Mouse (Mus musculus) midbrain, embryonic 10.5 days (tissue): Measurements from ENCODE around the gene Usp34. TPM values are rescaled to one million over a fixed set of nuclear protein-coding genes. Genes with fewer than 3 reads are reported as not detected.
"Not testable (repeated sequence)": the region's sequence is repeated elsewhere in the genome, so short reads cannot be mapped to it uniquely, and the experiment has no call there.

Source experiments
- DNase-seq: peaks from one replicate; pipeline ENCODE4 v3.0.0-alpha.2; 2017; ENCODE audit warnings: low spot score
- H3K27ac ChIP-seq: fragments of 300-500 bp; sonication (generic); replicated peaks from 2 replicates; pipeline ENCODE4 v1.5.1; 2016; ENCODE audit warnings: mild to moderate bottlenecking
- H3K27me3 ChIP-seq: fragments of 300-500 bp; sonication (generic); 2 replicates; pipeline ENCODE4 v1.6.1; 2016; ENCODE audit warnings: low read depth, mild to moderate bottlenecking; ENCODE audit not compliant: poor library complexity, severe bottlenecking
- H3K36me3 ChIP-seq: fragments of 300-500 bp; sonication (generic); 2 replicates; pipeline ENCODE4 v1.6.1; 2016; ENCODE audit warnings: mild to moderate bottlenecking, moderate library complexity
- H3K4me1 ChIP-seq: fragments of 300-500 bp; sonication (generic); 2 replicates; pipeline ENCODE4 v1.6.1; 2016
- H3K4me3 ChIP-seq: fragments of 300-500 bp; sonication (generic); 2 replicates; pipeline ENCODE4 v1.5.1; 2016; ENCODE audit warnings: mild to moderate bottlenecking, moderate library complexity
- H3K9me3 ChIP-seq: fragments of 300-500 bp; sonication (generic); replicated peaks from 2 replicates; pipeline ENCODE4 v1.6.1; 2016; ENCODE audit warnings: mild to moderate bottlenecking
- WGBS: fragments of 180-500 bp; shearing (Covaris S2); methylation state at CpG from one replicate; pipeline ENCODE4 v1.1.7; 2016; 5-methylcytosine and 5-hydroxymethylcytosine counted together
- polyA plus RNA-seq: library from polyadenylated mRNA; unstranded; fragments of >200 nt; fragmentation: Nextera tagmentation; extraction: Ambion mirVana; gene quantifications from 2 replicates; pipeline ENCODE4 v1.2.1, GENCODE M21; 2016

The Usp34 gene
- polyA plus RNA-seq, 1 experiment from 2014 or later: 19.6 TPM

DNA sequence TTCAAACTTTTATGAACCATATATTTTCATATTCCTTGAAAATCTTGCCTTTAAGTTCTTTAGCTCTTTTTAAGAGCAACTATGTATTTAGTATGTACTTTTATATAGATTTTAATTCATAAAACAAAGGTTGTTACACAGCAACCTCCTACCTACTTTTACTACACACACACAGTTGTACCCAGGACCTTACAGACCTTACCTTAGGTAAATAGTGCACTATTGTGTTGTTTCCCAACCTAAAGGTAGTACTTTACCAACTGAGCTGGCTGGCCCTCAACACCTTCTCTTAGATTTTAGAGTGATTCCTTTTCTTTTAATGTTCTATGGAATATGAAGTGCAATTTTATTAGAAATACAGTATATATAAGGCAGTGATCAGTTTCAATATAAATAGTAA, 65.8 kb downstream of the Usp34 start:
- Histone ChIP-seq H3K36me3 (peaks cover 79% of the 10 kb centered on the region), H3K4me3 (no peak overlapping the region), H3K27ac (no peak overlapping the region), H3K9me3 (no peaks in the 10 kb centered on the region), H3K4me1 (no peaks in the 10 kb centered on the region), H3K27me3 (no peaks in the 10 kb centered on the region)
- no peak for DNase-seq

DNA sequence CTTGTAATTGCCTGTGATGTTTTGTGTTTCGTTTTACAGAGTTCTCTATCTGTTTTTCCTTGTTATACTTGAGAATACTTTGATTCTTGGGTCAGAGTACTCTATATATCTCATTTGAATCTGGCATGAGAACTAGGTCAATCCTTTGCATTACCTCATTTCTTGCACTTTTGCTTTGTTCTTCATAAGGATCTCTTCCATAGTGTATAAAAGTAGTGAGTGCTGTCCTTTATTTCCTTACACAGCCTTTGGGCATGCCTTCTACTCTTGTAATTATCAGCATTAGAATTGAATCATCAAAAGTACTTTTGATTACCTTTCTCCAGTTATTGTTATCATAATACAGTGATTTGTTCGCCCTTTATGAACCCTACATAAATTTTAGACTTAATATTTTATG, 73.4 kb downstream of the Usp34 start:
- H3K4me1 ChIP-seq: no peaks in the 10 kb centered on the region
- WGBS: 94% methylated on average over 2 of the region's 2 CpGs
- no peak for DNase-seq
- H3K36me3 ChIP-seq: peaks cover 71% of the 10 kb centered on the region
- H3K27me3 ChIP-seq: no peaks in the 10 kb centered on the region
- H3K9me3 ChIP-seq: no peaks in the 10 kb centered on the region
- H3K4me3 ChIP-seq: no peak overlapping the region
- H3K27ac ChIP-seq: no peak overlapping the region

GRCm38 (mm10) chr11:23380595-23380994, 73.9 kb downstream of the Usp34 start:
- DNase-seq: no peak
- H3K27me3 ChIP-seq: no peaks in the 10 kb centered on the region
- no peak overlapping the region for H3K4me3 ChIP-seq
- H3K4me1 ChIP-seq: no peaks in the 10 kb centered on the region
- H3K9me3 ChIP-seq: no peaks in the 10 kb centered on the region
- H3K36me3 ChIP-seq: peaks cover 65% of the 10 kb centered on the region
- no peak overlapping the region for H3K27ac ChIP-seq
- WGBS: 96% methylated on average over 3 of the region's 3 CpGs

GRCm38 (mm10) chr11:23382787-23383186, 76.1 kb downstream of the Usp34 start:
- no peak for DNase-seq
- no peaks in the 10 kb centered on the region for H3K9me3 ChIP-seq
- no peaks in the 10 kb centered on the region for H3K27me3 ChIP-seq
- no peak overlapping the region for H3K27ac ChIP-seq
- H3K4me1 ChIP-seq: no peaks in the 10 kb centered on the region
- WGBS: 80% methylated on average over 1 of the region's 1 CpGs
- H3K4me3 ChIP-seq: no peak overlapping the region
- H3K36me3 ChIP-seq: peaks cover 53% of the 10 kb centered on the region

GRCm38 (mm10) chr11:23389649-23390048, 83.0 kb downstream of the Usp34 start:
- 89% methylated on average over 1 of the region's 1 CpGs for WGBS
- no peaks in the 10 kb centered on the region for H3K9me3 ChIP-seq
- H3K27me3 ChIP-seq: no peaks in the 10 kb centered on the region
- no peak overlapping the region for H3K4me3 ChIP-seq
- H3K27ac ChIP-seq: no peak overlapping the region
- H3K4me1 ChIP-seq: no peaks in the 10 kb centered on the region
- DNase-seq: no peak
- peaks cover 67% of the 10 kb centered on the region for H3K36me3 ChIP-seq

GRCm38 (mm10) chr11:23392567-23392966, 85.9 kb downstream of the Usp34 start:
- Histone ChIP-seq H3K4me3 (no peak overlapping the region), H3K27me3 (no peaks in the 10 kb centered on the region), H3K9me3 (no peaks in the 10 kb centered on the region), H3K36me3 (peaks cover 78% of the 10 kb centered on the region), H3K27ac (no peak overlapping the region), H3K4me1 (no peaks in the 10 kb centered on the region)
- no peak for DNase-seq

DNA sequence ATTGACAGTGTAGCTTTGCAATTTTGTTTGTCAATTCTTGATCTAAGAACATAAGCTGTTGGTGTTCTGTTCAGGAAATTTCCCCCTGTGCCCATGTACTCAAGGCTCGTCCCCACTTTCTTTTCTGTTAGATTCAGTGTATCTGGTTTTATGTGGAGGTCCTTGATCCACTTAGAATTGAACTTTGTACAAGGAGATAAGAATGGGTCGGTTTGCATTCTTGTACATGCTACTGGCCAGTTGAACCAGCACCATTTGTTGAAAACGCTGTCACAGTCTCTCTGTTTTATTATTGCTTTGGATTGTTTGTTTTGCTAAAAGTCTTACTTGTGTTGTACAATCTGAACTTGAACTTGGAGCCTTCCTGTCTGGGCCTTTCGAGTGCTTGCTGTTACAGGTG, 89.9 kb downstream of the Usp34 start:
- peaks cover 80% of the 10 kb centered on the region for H3K36me3 ChIP-seq
- H3K4me3 ChIP-seq: no peak overlapping the region
- DNase-seq: no peak
- no peaks in the 10 kb centered on the region for H3K4me1 ChIP-seq
- WGBS: 91% methylated on average over 4 of the region's 4 CpGs
- no peaks in the 10 kb centered on the region for H3K27me3 ChIP-seq
- H3K9me3 ChIP-seq: no peaks in the 10 kb centered on the region
- no peak overlapping the region for H3K27ac ChIP-seq

DNA sequence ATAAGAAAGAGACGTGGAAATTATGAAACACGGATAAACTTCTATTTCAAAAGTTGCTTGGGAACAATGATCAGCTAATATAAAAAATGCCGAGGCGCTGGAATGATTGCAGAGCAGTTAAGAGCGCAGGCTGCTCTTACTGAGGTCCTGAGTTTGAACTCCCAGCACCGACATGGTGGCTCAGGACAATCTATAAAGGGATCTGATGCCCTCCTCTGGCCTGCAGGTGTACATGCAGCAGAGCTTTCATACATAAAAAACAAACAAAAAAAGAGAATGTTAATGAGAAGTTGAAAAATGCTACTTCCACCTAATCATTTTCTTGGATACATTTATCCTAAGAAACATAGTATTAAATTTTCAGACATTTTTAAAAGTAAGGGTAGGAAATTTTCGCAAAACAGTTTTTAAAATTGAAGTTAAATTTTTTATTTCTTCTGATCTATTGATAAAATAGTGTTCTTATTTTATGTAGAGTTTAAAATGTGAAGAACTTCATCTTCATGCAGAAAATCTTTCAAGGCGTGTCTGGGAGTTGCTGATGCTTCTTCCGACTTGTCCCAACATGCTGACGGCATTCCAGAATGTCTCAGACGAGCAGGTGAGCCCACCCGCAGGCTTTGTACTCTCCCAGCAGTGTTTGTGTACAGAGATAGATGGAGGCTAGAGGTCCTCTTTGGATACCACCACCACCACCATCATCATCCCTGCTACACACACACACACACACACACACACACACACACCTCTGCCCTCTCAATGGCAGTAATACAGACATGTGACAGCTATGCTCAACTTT, 94.5 kb downstream of the Usp34 start:
- Histone ChIP-seq H3K4me3 (no peak overlapping the region), H3K4me1 (no peaks in the 10 kb centered on the region), H3K27me3 (no peaks in the 10 kb centered on the region), H3K9me3 (no peaks in the 10 kb centered on the region), H3K27ac (no peak overlapping the region), H3K36me3 (peaks cover 78% of the 10 kb centered on the region)
- 90% methylated on average over 12 of the region's 12 CpGs for WGBS
- no peak for DNase-seq

- H3K27ac ChIP-seq: no peak overlapping the region
- no peak for DNase-seq
- H3K4me1 ChIP-seq: no peaks in the 10 kb centered on the region
- no peak overlapping the region for H3K4me3 ChIP-seq
- H3K9me3 ChIP-seq: no peaks in the 10 kb centered on the region
- no peaks in the 10 kb centered on the region for H3K27me3 ChIP-seq
- peaks cover 86% of the 10 kb centered on the region for H3K36me3 ChIP-seq
- 90% methylated on average over 6 of the region's 6 CpGs for WGBS
Observed at GRCm38 (mm10) chr11:23428301-23428700, 121.6 kb downstream of the Usp34 start.

GRCm38 (mm10) chr11:23430013-23430412, 123.3 kb downstream of the Usp34 start:
- H3K27me3 ChIP-seq: no peaks in the 10 kb centered on the region
- H3K4me1 ChIP-seq: no peaks in the 10 kb centered on the region
- DNase-seq: no peak
- H3K9me3 ChIP-seq: no peaks in the 10 kb centered on the region
- H3K36me3 ChIP-seq: peaks cover 94% of the 10 kb centered on the region
- WGBS: 98% methylated on average over 2 of the region's 2 CpGs
- H3K27ac ChIP-seq: no peak overlapping the region
- H3K4me3 ChIP-seq: no peak overlapping the region

DNA sequence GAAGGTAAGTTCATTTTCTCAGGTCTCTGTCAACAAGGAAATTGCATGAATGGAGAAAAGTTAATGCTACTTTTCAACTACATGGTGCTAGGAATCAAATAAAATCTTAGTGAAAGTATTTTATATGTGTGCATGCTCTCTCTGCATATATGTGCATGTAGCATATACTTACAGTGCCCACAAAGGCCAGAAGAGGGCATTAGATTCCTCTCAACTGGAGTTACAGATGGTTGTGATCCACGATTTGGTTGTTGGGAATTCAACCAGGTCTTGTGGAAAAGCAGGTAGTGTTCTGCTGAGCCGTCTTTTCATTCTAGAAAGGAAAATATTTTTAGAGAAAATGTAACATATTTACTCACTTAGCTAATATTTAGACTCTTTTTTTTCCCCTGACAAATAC, 129.4 kb downstream of the Usp34 start:
- peaks cover 94% of the 10 kb centered on the region for H3K36me3 ChIP-seq
- H3K9me3 ChIP-seq: no peaks in the 10 kb centered on the region
- WGBS: 82% methylated on average over 2 of the region's 2 CpGs
- no peaks in the 10 kb centered on the region for H3K27me3 ChIP-seq
- DNase-seq: no peak
- H3K4me1 ChIP-seq: no peaks in the 10 kb centered on the region
- H3K4me3 ChIP-seq: no peak overlapping the region
- no peak overlapping the region for H3K27ac ChIP-seq

DNA sequence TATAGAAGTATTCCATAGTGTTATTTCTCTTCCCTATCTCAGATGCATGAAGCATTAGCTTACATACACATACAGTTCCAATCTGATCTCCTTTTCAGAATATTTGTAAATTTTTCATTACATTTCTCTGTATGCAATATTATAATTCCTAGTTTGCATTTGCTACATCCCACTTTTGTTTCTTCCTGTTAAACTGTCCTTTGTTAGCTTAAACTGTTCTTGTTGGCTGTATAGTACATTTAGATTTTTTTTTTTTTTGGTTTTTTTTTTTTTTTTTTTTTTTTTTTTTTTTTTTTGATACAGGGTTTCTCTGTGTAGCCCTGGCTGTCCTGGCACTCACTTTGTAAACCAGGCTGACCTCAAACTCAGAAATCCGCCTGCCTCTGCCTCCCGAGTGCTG, 159.2 kb downstream of the Usp34 start:
- not testable (repeated sequence) for H3K4me1 ChIP-seq, DNase-seq, H3K9me3 ChIP-seq, H3K27ac ChIP-seq, H3K4me3 ChIP-seq, H3K27me3 ChIP-seq
- peaks cover 70% of the 10 kb centered on the region for H3K36me3 ChIP-seq
- WGBS: 96% methylated on average over 2 of the region's 2 CpGs

DNA sequence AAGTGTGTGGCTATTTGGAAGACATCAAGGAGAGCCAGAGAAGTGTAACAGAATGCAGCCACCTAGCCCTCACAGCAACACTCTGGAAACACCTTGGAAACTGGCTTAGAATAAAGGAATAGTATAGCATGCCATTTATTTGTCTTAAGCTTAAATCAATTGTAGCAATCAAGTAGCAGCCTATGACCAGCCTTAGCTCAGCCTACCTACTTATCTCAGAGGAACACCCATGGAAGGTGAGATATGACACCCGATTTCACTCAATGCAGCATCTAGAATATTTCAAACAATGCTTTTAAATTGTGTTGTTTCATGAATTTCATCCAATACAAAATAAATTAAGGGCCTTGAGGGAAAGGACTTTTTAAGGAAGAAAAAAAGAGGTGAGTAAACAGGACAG, 183.3 kb downstream of the Usp34 start:
- Histone ChIP-seq H3K4me1 (peaks cover 3% of the 10 kb centered on the region; the same call in 1 of the 2 replicates), H3K27ac (no peak overlapping the region), H3K36me3 (peaks cover 97% of the 10 kb centered on the region), H3K4me3 (no peak overlapping the region), H3K27me3 (no peaks in the 10 kb centered on the region), H3K9me3 (no peaks in the 10 kb centered on the region)
- WGBS: 88% methylated on average over 1 of the region's 1 CpGs
- no peak for DNase-seq
